In the genomic region with DNA sequence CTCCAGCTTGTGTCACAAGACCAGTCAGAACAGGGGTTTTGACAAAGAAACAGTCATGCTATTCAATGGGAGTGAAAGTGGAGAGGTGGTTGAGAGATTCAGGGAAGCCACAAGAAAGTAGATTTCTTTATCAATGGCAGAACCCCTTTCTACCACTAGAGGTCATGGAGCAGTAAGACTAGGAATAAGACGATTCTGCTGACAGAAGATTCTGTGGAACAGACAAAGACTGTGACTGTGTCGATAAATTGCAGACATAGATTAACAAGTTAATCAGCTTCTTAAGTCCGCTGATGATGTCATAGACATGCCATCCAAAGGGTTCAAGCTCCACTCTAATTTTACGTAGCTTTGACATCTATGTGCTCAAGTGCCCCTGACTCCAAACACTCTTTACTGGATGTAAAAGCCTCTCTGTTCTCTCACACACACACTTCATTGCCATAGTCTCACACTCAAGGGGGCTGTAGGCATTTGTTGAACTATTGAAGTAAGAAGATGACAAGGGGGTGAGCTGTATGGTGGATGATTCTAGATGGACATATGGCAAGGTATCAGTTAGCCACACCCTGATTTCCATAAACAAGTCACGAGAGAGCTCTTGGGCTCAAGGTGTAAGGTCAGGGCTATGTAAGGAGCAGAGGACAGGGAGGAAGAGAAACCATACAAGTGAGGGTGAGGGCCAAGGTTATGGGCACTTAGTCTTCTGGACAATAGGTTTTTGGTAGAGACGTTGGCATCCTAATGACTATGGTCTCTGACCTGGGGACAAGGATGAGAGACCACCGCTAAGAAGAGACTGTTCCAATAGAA, we compare ENCODE assay signal across 8 mouse cellular contexts.
A peak's percentile ranks its signal among the peaks of the same experiment; 100 is the strongest.
DNase-seq lines count a peak whose midpoint lies in the region.

No protein-coding gene starts in this region.

- DNase-seq in frontal cortex, adult 2 months (ENCODE audit: extremely low spot score in 1 of 2, low spot score in 1 of 2) = peak; percentile 9 to 83
- DNase-seq in frontal cortex, postnatal 25 days (ENCODE audit: low spot score in 2 of 2) = no peak
- DNase-seq in right cerebral cortex, adult 18-20 months = peak; percentile 10
- no peak for DNase-seq in right cerebral cortex, postnatal 36 days (ENCODE audit: low spot score in 2 of 2)
- peak; percentile 49 for DNase-seq in embryo, embryonic 9.5 days (ENCODE audit: extremely low spot score)
- DNase-seq in kidney, postnatal 14 days = peak; percentile 49
- peak; percentile 81 for DNase-seq in retina, postnatal 1 day
- no peak for DNase-seq in adrenal gland, adult 18-20 months (ENCODE audit: low spot score in 2 of 2)

Comparison
In these comparisons a context has a peak if more than half of its experiments do, and no peak if none do; other contexts are left out.
1. DNase-seq: peak in frontal cortex, adult 2 months (2 of 2), right cerebral cortex, adult 18-20 months (single experiment), embryo, embryonic 9.5 days (single experiment), kidney, postnatal 14 days (single experiment) and retina, postnatal 1 day (single experiment); none in frontal cortex, postnatal 25 days (0 of 2), right cerebral cortex, postnatal 36 days (0 of 2) and adrenal gland, adult 18-20 months (0 of 2).